Mouse (Mus musculus) forebrain, embryonic 11.5 days (tissue): ENCODE data around the gene Topors. TPM values are rescaled to one million over a fixed set of nuclear protein-coding genes. Genes with fewer than 3 reads are reported as not detected.

Experiments
- ATAC-seq: fragments of 200-750 bp; cut with Nextera tagmentation; replicated peaks from 2 replicates; pipeline ENCODE4 v1.8.0; 2017; ENCODE audit warnings: moderate TSS enrichment; ENCODE audit not compliant: low FRiP score
- DNase-seq: peaks from one replicate; pipeline ENCODE4 v3.0.0-alpha.2; 2017; ENCODE audit warnings: low spot score
- H3K27ac ChIP-seq: fragments of 300-500 bp; sonication (generic); 2 replicates; pipeline ENCODE4 v1.5.1; 2014; ENCODE audit warnings: low read depth, low read length
- H3K27me3 ChIP-seq: fragments of 300-500 bp; sonication (generic); 2 replicates; pipeline ENCODE4 v1.6.1; 2014; ENCODE audit warnings: mild to moderate bottlenecking, low read length, mixed read lengths; ENCODE audit not compliant: control insufficient read depth, insufficient read depth
- H3K36me3 ChIP-seq: fragments of 300-500 bp; sonication (generic); 2 replicates; pipeline ENCODE4 v1.6.1; 2014; ENCODE audit warnings: mild to moderate bottlenecking, low read length, moderate library complexity, mixed read lengths; ENCODE audit not compliant: control insufficient read depth, insufficient read depth
- H3K4me1 ChIP-seq: fragments of 300-500 bp; sonication (generic); replicated peaks from 2 replicates; pipeline ENCODE4 v1.6.1; 2014; ENCODE audit warnings: low read length, mixed read lengths; ENCODE audit not compliant: control insufficient read depth, insufficient read depth
- H3K4me2 ChIP-seq: fragments of 300-500 bp; sonication (generic); 2 replicates; pipeline ENCODE4 v1.6.1; 2014; ENCODE audit warnings: low read depth, mild to moderate bottlenecking, low read length, moderate library complexity, mixed read lengths; ENCODE audit not compliant: severe bottlenecking
- H3K4me3 ChIP-seq: fragments of 300-500 bp; sonication (generic); 2 replicates; pipeline ENCODE4 v1.5.1; 2014; ENCODE audit warnings: low read depth, low read length
- H3K9ac ChIP-seq: fragments of 300-500 bp; sonication (generic); 2 replicates; pipeline ENCODE4 v1.6.1; 2014; ENCODE audit warnings: low read length
- H3K9me3 ChIP-seq: fragments of 300-500 bp; sonication (generic); 2 replicates; pipeline ENCODE4 v1.6.1; 2016; ENCODE audit warnings: low read length, mixed read lengths; ENCODE audit not compliant: control insufficient read depth
- WGBS: fragments of 180-500 bp; shearing (Covaris S2); extraction: QIAGEN DNeasy Blood & Tissue Kit; methylation state at CpG from one replicate; pipeline ENCODE4 v1.1.7; 2014; 5-methylcytosine and 5-hydroxymethylcytosine counted together
- polyA plus RNA-seq: library from polyadenylated mRNA; unstranded; fragments of >200 nt; fragmentation: Nextera tagmentation; extraction: Ambion mirVana; gene quantifications from 2 replicates; pipeline ENCODE4 v1.2.1, GENCODE M21; 2014

Gene Topors
- polyA plus RNA-seq, 1 experiment from 2014 or later = 54.2 TPM

DNA sequence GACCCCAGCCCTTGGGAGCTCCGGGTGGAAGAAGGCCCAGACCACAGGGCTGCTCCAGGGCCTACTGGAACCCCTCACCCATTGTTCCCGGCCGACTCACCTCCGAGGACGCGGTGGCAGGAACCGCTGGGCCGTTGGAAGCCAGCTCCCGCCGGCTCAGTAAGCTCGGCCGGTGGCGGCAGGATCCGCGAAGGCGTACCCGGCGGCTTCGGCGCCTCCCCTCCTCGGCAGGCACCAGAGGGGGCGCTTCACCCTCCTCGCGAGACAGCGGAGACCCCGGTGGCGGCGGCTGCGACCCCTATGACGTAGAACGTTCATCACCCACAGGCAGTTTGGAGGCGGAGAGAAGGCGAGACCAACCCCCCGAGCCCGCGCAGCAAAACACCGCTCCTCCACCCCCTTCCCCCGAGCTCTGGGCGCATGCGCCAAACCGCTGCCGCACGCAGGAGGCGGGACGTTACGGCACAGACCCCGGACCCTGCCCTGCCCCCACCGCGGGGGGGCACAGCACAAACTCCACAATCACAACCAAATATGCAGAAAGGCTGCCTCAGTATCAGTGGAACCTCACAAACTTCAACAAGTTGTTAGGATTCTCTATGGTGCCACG is 1.3 kb downstream of the Topors start:
- Histone ChIP-seq H3K27me3 (no peaks in the 10 kb centered on the region), H3K4me2 (peak overlapping the region; percentile 81), H3K9ac (peak overlapping the region; percentile 62), H3K4me1 (peaks cover 8% of the 10 kb centered on the region; the same call in 1 of the 2 replicates), H3K36me3 (no peaks in the 10 kb centered on the region; the same call in 1 of the 2 replicates), H3K4me3 (peak overlapping the region; percentile 79), H3K27ac (peak overlapping the region; percentile 92), H3K9me3 (no peaks in the 10 kb centered on the region)
- peak; percentile 84 for ATAC-seq
- under 1% methylated on average over 48 of the region's 50 CpGs for WGBS
- DNase-seq = peak; percentile 98

DNA sequence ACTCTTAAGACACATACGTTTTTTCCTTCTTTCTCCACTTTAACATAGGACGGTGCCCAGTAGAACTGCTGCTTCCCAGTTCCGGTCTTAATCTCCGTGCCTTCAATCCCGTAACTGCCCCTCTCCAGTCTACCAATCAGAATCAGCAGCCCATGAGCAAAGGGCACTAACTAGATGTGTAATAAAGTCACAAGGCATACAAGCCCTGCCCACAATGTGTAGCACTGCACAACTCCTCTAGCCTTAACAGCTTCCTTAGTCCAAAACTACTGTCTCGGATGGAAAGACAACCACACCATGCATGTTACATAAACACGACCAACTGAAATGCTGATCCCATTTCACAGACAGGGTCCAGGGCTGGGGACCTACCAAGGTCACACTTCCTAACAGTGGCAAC is 2.0 kb downstream of the Topors start:
- DNase-seq (no peak), ATAC-seq (no peak; the same call in 1 of the 2 replicates)
- Histone ChIP-seq H3K4me3 (peak overlapping the region; percentile 79), H3K27ac (no peak overlapping the region), H3K4me2 (peak overlapping the region; percentile 81), H3K36me3 (no peaks in the 10 kb centered on the region; the same call in 1 of the 2 replicates), H3K4me1 (peaks cover 8% of the 10 kb centered on the region; the same call in 1 of the 2 replicates), H3K9me3 (no peaks in the 10 kb centered on the region), H3K27me3 (no peaks in the 10 kb centered on the region), H3K9ac (peak overlapping the region; percentile 62)
- 80% methylated on average over 7 of the region's 7 CpGs for WGBS

DNA sequence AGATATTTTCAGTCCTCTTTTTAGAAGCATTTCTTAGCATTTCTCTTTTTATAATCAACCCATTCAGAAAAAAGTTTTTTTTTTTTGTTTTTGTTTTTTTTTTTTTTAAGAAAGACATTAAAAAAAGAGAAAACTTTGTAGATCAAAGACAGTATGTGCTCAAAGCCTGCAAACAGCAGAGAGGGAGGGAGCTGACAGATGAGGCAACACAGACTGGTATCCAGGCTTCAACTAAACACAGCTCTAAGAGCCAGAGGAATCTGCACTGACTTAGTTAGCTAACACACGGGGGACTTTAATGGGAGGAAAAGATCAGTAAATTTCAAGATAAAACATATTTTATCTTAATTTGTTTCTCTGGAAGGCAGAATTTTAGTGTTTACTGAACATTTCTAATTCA is 5.3 kb downstream of the Topors start:
- Histone ChIP-seq H3K4me2 (no peak overlapping the region), H3K4me1 (peaks cover 8% of the 10 kb centered on the region; the same call in 1 of the 2 replicates), H3K27ac (no peak overlapping the region), H3K4me3 (no peak overlapping the region), H3K9ac (no peak overlapping the region), H3K9me3 (no peaks in the 10 kb centered on the region), H3K27me3 (no peaks in the 10 kb centered on the region), H3K36me3 (peaks cover 15% of the 10 kb centered on the region; the same call in 1 of the 2 replicates)
- no peak for ATAC-seq
- WGBS = 95% methylated on average over 1 of the region's 1 CpGs
- no peak for DNase-seq

DNA sequence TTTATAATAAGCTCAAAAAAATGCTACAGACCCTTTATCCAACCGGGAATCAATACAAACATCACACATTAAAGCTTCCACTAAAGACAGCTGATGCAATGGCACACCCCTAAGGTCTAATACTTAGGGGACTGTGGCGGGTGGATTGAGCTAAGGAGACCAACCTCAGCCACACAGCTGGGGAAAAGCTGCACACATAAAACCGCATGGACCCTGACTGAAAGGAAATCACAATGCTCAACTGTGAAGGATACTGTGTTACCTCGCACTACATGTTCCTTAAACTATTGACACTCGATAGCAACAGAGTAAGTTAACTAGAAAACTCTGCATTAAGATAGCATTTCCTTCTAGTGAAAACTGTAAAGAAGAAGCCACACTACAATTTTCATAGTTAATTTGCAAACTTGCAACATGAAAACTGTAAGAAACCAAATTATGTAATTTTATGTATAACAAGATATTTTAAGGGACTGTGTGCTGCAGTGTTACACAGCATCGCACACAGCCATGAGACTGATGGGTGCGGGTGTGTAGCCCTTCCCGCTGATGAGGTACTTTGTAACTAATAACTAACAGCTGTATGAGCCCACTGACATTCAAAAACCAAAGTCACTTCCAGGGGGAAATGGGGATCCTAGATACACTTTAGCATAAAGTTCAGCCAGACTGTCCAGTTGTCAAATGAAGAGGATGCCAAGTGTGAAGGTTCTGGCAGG is 15.1 kb downstream of the Topors start:
- no peak overlapping the region for H3K4me3 ChIP-seq

DNA sequence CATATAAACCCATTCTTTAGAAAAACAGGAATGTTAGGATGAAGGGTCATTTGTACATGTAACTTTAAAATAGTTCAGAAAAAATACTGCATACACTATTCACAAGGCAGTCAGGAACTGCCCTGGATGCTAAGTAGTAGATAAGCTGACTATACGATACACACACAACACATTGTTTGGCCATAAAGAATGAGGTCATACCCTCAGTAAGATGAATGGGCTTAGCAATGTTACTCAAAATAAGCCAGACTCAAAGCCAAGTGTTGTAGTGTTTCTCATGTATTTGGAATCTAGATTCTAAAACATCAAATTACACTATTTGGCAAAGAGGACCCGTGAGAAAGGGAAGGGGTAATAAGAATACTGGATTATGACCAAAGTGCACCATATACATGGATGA is 15.9 kb downstream of the Topors start:
- H3K9ac ChIP-seq = no peak overlapping the region
- H3K4me3 ChIP-seq = no peak overlapping the region
- H3K4me1 ChIP-seq = no peaks in the 10 kb centered on the region
- WGBS = 88% methylated on average over 2 of the region's 2 CpGs
- no peaks in the 10 kb centered on the region for H3K36me3 ChIP-seq
- no peaks in the 10 kb centered on the region for H3K27me3 ChIP-seq
- no peak overlapping the region for H3K27ac ChIP-seq
- H3K9me3 ChIP-seq = no peaks in the 10 kb centered on the region
- DNase-seq (no peak), ATAC-seq (no peak)
- H3K4me2 ChIP-seq = no peak overlapping the region

More for the DNA sequence above, 15.1 kb downstream of the Topors start:
- Histone ChIP-seq H3K9ac (no peak overlapping the region), H3K4me1 (no peaks in the 10 kb centered on the region), H3K27ac (no peak overlapping the region), H3K27me3 (no peaks in the 10 kb centered on the region), H3K9me3 (no peaks in the 10 kb centered on the region), H3K36me3 (peaks cover 3% of the 10 kb centered on the region; the same call in 1 of the 2 replicates), H3K4me2 (no peak overlapping the region)
- DNase-seq (no peak), ATAC-seq (no peak)
- 89% methylated on average over 8 of the region's 8 CpGs for WGBS

DNA sequence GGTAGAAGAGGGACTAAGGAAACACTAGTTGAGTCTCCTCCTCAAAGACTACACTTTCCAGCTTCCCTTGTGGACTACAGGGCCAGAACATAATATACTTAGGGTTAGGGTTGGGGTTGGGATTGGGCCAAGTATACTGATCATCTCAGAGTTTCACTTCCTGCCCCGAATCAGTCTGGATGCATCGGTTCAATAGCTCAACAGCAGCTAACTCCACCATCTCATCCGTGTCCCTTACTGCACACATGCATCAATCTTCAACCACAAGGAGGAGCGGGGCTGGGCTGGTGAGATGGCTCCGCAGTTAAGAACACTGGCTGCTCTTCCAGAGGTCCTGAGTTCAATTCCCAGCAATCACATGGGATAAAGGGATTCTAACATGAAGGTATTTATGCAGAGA is 18.7 kb downstream of the Topors start:
- ATAC-seq (no peak), DNase-seq (no peak)
- H3K4me1 ChIP-seq = no peaks in the 10 kb centered on the region
- no peak overlapping the region for H3K4me3 ChIP-seq
- H3K27ac ChIP-seq = no peak overlapping the region
- no peak overlapping the region for H3K9ac ChIP-seq
- no peaks in the 10 kb centered on the region for H3K36me3 ChIP-seq
- H3K27me3 ChIP-seq = no peaks in the 10 kb centered on the region
- WGBS = 92% methylated on average over 5 of the region's 5 CpGs
- H3K9me3 ChIP-seq = no peaks in the 10 kb centered on the region
- H3K4me2 ChIP-seq = no peak overlapping the region

DNA sequence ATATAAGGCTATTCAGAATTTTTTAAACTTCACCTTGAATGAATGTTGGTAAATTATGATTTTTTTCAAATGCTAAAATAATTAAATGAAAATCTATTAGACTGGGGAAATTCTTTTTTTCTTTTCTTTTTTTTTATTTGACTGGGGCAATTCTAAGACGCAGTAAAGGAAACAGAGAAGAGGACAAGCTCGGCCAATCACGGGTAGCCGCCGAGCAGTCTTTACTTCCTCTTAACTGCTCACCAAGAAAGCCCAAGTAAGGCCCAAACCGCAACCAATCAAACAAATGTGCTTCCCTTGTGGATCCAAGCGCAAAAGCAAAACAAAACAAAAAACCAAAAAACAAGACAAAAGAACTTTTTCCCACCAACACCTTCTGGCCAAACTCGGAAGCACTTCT is 25.6 kb downstream of the Topors start:
- Histone ChIP-seq H3K9me3 (no peaks in the 10 kb centered on the region), H3K27me3 (no peaks in the 10 kb centered on the region), H3K4me3 (no peak overlapping the region), H3K27ac (no peak overlapping the region), H3K4me2 (no peak overlapping the region), H3K36me3 (no peaks in the 10 kb centered on the region), H3K4me1 (peaks cover under 1% of the 10 kb centered on the region; the same call in 1 of the 2 replicates), H3K9ac (no peak overlapping the region)
- DNase-seq (no peak), ATAC-seq (no peak)
- 84% methylated on average over 8 of the region's 8 CpGs for WGBS

DNA sequence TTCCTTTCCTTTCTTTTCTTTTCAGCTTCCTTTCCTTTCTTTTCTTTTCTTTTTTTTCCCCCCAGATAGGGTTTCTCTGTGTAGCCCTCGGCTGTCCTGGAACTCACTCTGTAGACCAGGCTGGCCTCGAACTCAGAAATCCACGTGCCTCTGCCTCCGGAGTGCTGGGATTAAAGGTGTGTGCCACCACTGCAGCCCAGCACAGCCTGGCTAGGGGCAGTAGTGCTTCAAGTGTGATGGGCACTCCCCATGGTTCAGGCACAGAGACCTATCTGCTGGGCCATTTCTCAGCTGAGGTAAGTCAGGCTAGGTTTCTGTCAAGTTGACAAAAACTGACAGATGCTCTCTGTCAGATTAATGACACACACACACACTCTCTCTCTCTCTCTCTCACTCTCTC is 26.6 kb downstream of the Topors start:
- Histone ChIP-seq H3K36me3 (no peaks in the 10 kb centered on the region), H3K9ac (no peak overlapping the region), H3K4me3 (no peak overlapping the region), H3K9me3 (no peaks in the 10 kb centered on the region), H3K4me1 (peaks cover 5% of the 10 kb centered on the region; the same call in 1 of the 2 replicates), H3K4me2 (no peak overlapping the region), H3K27ac (no peak overlapping the region), H3K27me3 (no peaks in the 10 kb centered on the region)
- ATAC-seq = no peak
- 85% methylated on average over 4 of the region's 4 CpGs for WGBS
- no peak for DNase-seq
